In the genomic region with DNA sequence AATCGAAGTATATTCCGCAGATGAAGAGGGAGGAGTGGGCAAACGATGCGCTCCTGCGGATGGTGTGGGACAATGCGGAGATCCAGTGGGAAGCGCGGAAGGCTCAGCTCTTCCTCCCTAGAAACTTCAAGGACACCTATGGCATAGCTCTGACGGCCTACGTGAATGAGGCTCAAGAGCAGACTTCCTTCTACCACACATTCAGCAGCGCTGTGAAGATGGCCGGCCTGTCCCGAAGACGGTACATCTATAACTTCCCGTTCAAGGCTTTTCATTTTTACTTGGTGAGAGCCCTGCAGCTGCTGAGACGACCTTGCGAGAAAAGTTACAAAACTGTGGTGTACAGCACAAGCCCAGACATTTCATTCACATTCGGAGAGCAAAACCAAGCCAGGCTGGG, we compare ENCODE assay signal across 8 mouse cellular contexts. TPM values are rescaled to one million over a fixed set of nuclear protein-coding genes. Genes with fewer than 3 reads are reported as not detected.
DNase-seq lines count a peak whose midpoint lies in the region; ATAC-seq and TF ChIP-seq lines count a peak whose summit lies in the region.

No protein-coding gene starts in this region.

- ATAC-seq in hindbrain, embryonic 11.5 days (ENCODE audit: low FRiP score): no peak

- TF ChIP-seq CTCF in ES-Bruce4 (IDR thresholded peaks at IDR 0.05; ENCODE audit: low read depth, low read length): no peak

- H3K36me3 ChIP-seq in heart, embryonic 10.5 days: no peaks in the 10 kb centered on the region
- H3K36me3 ChIP-seq in ES-Bruce4 (ENCODE audit: control insufficient read depth, insufficient read depth, low read length, poor library complexity, severe bottlenecking): no peaks in the 10 kb centered on the region
- H3K36me3 ChIP-seq in hindbrain, embryonic 11.5 days (ENCODE audit: control insufficient read depth, insufficient read depth, low read length): no peaks in the 10 kb centered on the region
- H3K36me3 ChIP-seq in megakaryocyte, embryonic 14.5 days (replicated peaks; ENCODE audit: low read length): no peaks in the 10 kb centered on the region

- 31% methylated on average over 18 of the region's 18 CpGs for WGBS in heart, embryonic 10.5 days
- 44% methylated on average over 18 of the region's 18 CpGs for WGBS in hindbrain, embryonic 11.5 days

- peak overlapping the region; percentile 25 for H3K4me2 ChIP-seq in hindbrain, embryonic 11.5 days (replicated peaks; ENCODE audit: low read depth, low read length)

- peaks cover 35% of the 10 kb centered on the region for H3K27me3 ChIP-seq in heart, embryonic 10.5 days (ENCODE audit: insufficient read depth, poor library complexity, severe bottlenecking)
- H3K27me3 ChIP-seq in ES-Bruce4 (ENCODE audit: control insufficient read depth, insufficient read depth, low read length, poor library complexity, severe bottlenecking): no peaks in the 10 kb centered on the region
- H3K27me3 ChIP-seq in hindbrain, embryonic 11.5 days (ENCODE audit: control insufficient read depth, insufficient read depth, low read length): peaks cover 19% of the 10 kb centered on the region
- peaks cover 61% of the 10 kb centered on the region for H3K27me3 ChIP-seq in megakaryocyte, embryonic 14.5 days (replicated peaks)

- H3K4me3 ChIP-seq in heart, embryonic 10.5 days: peak overlapping the region; percentile 43
- H3K4me3 ChIP-seq in ES-Bruce4 (ENCODE audit: low read depth, low read length): peak overlapping the region; percentile 58
- no peak overlapping the region for H3K4me3 ChIP-seq in hindbrain, embryonic 11.5 days (ENCODE audit: low read depth, low read length)
- peak overlapping the region; percentile 76 for H3K4me3 ChIP-seq in megakaryocyte, embryonic 14.5 days (replicated peaks)

- no peak overlapping the region for H3K9ac ChIP-seq in ES-Bruce4 (ENCODE audit: low read depth, poor library complexity, severe bottlenecking)
- no peak overlapping the region for H3K9ac ChIP-seq in hindbrain, embryonic 11.5 days (ENCODE audit: low read depth, low read length)

- no peaks in the 10 kb centered on the region for H3K9me3 ChIP-seq in heart, embryonic 10.5 days
- H3K9me3 ChIP-seq in ES-Bruce4 (replicated peaks; ENCODE audit: control insufficient read depth, insufficient read depth, low read length, poor library complexity, severe bottlenecking): no peaks in the 10 kb centered on the region
- no peaks in the 10 kb centered on the region for H3K9me3 ChIP-seq in hindbrain, embryonic 11.5 days (ENCODE audit: control insufficient read depth, low read length)
- H3K9me3 ChIP-seq in megakaryocyte, embryonic 14.5 days: no peaks in the 10 kb centered on the region

- TF ChIP-seq POLR2A in ES-Bruce4 (IDR thresholded peaks at IDR 0.05; ENCODE audit: insufficient read depth, low read length): no peak

- H3K27ac ChIP-seq in heart, embryonic 10.5 days: no peak overlapping the region
- no peak overlapping the region for H3K27ac ChIP-seq in ES-Bruce4 (ENCODE audit: insufficient read depth, low read length)
- no peak overlapping the region for H3K27ac ChIP-seq in hindbrain, embryonic 11.5 days (ENCODE audit: low read depth, low read length)

- intact Hi-C loops in heart, postnatal 10 days (cut with DNase I): loop anchor here (10.0 kb wide), 1 partner anchor 258 kb away; the partner anchor contains the start of gene Uso1

- peaks cover 52% of the 10 kb centered on the region for H3K4me1 ChIP-seq in heart, embryonic 10.5 days
- no peaks in the 10 kb centered on the region for H3K4me1 ChIP-seq in ES-Bruce4 (ENCODE audit: control insufficient read depth, insufficient read depth, low read length)
- H3K4me1 ChIP-seq in hindbrain, embryonic 11.5 days (replicated peaks; ENCODE audit: control insufficient read depth, insufficient read depth, low read length): no peaks in the 10 kb centered on the region
- H3K4me1 ChIP-seq in megakaryocyte, embryonic 14.5 days: peaks cover 20% of the 10 kb centered on the region

- TF ChIP-seq EP300 in ES-Bruce4 (IDR thresholded peaks at IDR 0.05; ENCODE audit: insufficient read depth, low read depth, low read length): no peak

- no peak for DNase-seq in heart, embryonic 10.5 days (ENCODE audit: low spot score)
- DNase-seq in heart, postnatal 10 days: no peak
- DNase-seq in hindbrain, embryonic 11.5 days (ENCODE audit: low spot score): no peak
- DNase-seq in yolk sac, embryonic 10.5 days (ENCODE audit: low spot score): no peak
- DNase-seq in cerebellum, adult 11-12 months: no peak
- DNase-seq in adrenal gland, adult 2 months: no peak

RNA-seq across cellular contexts. Expression of gene Nup54, which starts 42.5 kb away (rescaled TPM):
- 52.8 and 60.8 TPM in 2 replicates for polyA plus RNA-seq in heart, embryonic 10.5 days (2016; fragmentation: Nextera tagmentation; extraction: Ambion mirVana)
- 10 to 100 TPM; 20.7 to 27.0 TPM for total RNA-seq in heart, postnatal 10 days (2021)
- 99.7 and 109 TPM in 2 replicates for polyA plus RNA-seq in ES-Bruce4 (2011; ENCODE audit: insufficient read depth, insufficient read length, low read depth, missing spikeins)
- polyA plus RNA-seq in hindbrain, embryonic 11.5 days (2014; fragmentation: Nextera tagmentation; extraction: Ambion mirVana): 67.5 and 69.3 TPM in 2 replicates
- polyA plus RNA-seq in megakaryocyte, embryonic 14.5 days (2012; ENCODE audit: insufficient read depth, low replicate concordance): 3.1 TPM in 1 of 2 replicates, not detected in the other
- total RNA-seq in adrenal gland, adult 2 months (2021): 10 to 100 TPM; 27.3 to 29.3 TPM
- 4.5 and 7.0 TPM in 2 replicates for polyA plus RNA-seq in adrenal gland, adult 2 months (2012; rRNA removed)

RNA-seq across cellular contexts. Expression of gene Cxcl10, which starts 43.9 kb away (rescaled TPM):
- polyA plus RNA-seq in heart, embryonic 10.5 days (2016; fragmentation: Nextera tagmentation; extraction: Ambion mirVana): 0.64 TPM in 1 of 2 replicates, not detected in the other
- total RNA-seq in heart, postnatal 10 days (2021): 1 to 10 TPM in 1 of 2 experiments, under 1 TPM in 1; 0.40 to 1.0 TPM
- polyA plus RNA-seq in ES-Bruce4 (2011; ENCODE audit: insufficient read depth, insufficient read length, low read depth, missing spikeins): 9.3 and 11.7 TPM in 2 replicates
- 0.57 and 0.71 TPM in 2 replicates for polyA plus RNA-seq in hindbrain, embryonic 11.5 days (2014; fragmentation: Nextera tagmentation; extraction: Ambion mirVana)
- not detected in 2 replicates for polyA plus RNA-seq in megakaryocyte, embryonic 14.5 days (2012; ENCODE audit: insufficient read depth, low replicate concordance)
- under 1 TPM; 0.43 to 0.73 TPM for total RNA-seq in adrenal gland, adult 2 months (2021)
- polyA plus RNA-seq in adrenal gland, adult 2 months (2012; rRNA removed): 1.7 and 3.6 TPM in 2 replicates
